Mouse (Mus musculus): ENCODE measurements around the gene Tshz3. TPM values are rescaled to one million over a fixed set of nuclear protein-coding genes. Genes with fewer than 3 reads are reported as not detected.

The Tshz3 gene
- polyA plus RNA-seq, 2 experiments, result 0.33 to 0.48 TPM

GRCm38 (mm10) chr7:36691617-36692016 is 6.3 kb upstream of the Tshz3 start:
- H3K27ac ChIP-seq, result no peak overlapping the region
- TF ChIP-seq CTCF (IDR thresholded peaks at IDR 0.05; ENCODE audit: low read depth) (no peak), EP300 (IDR thresholded peaks at IDR 0.05; ENCODE audit: low read depth) (no peak)
- H3K4me2 ChIP-seq (ENCODE audit: low read depth), result no peak overlapping the region
- no peaks in the 10 kb centered on the region for H3K36me3 ChIP-seq (replicated peaks; ENCODE audit: control insufficient read depth, insufficient read depth, low read depth)
- H3K4me1 ChIP-seq (replicated peaks; ENCODE audit: control insufficient read depth in 2 of 2, insufficient read depth in 2 of 2, low read length in 1 of 2), result no peaks in the 10 kb centered on the region
- H3K27me3 ChIP-seq (ENCODE audit: control insufficient read depth, insufficient read depth, low read length), result peaks cover 67% of the 10 kb centered on the region
- no peaks in the 10 kb centered on the region for H3K9me3 ChIP-seq (ENCODE audit: control insufficient read depth, low read length)
- DNase-seq (ENCODE audit: low read depth in 3 of 3, low spot score in 3 of 3), result no peak
- H3K9ac ChIP-seq (replicated peaks), result no peak overlapping the region
- ATAC-seq (ENCODE audit: insufficient read depth), result no peak
- 3% methylated on average over 14 of the region's 14 CpGs for WGBS (ENCODE audit: insufficient replicate concordance)
- no peak overlapping the region for H3K4me3 ChIP-seq (ENCODE audit: insufficient read depth in 1 of 2, low read depth in 2 of 2, low read length in 2 of 2)

- no peak overlapping the region for H3K4me2 ChIP-seq (ENCODE audit: low read depth)
- DNase-seq (ENCODE audit: low read depth in 3 of 3, low spot score in 3 of 3), result no peak
- no peaks in the 10 kb centered on the region for H3K9me3 ChIP-seq (ENCODE audit: control insufficient read depth, low read length)
- no peak for ATAC-seq (ENCODE audit: insufficient read depth)
- no peak overlapping the region for H3K27ac ChIP-seq
- H3K9ac ChIP-seq (replicated peaks), result no peak overlapping the region
- H3K4me3 ChIP-seq (ENCODE audit: insufficient read depth in 1 of 2, low read depth in 2 of 2, low read length in 2 of 2), result no peak overlapping the region
- no peaks in the 10 kb centered on the region for H3K4me1 ChIP-seq (replicated peaks; ENCODE audit: control insufficient read depth in 2 of 2, insufficient read depth in 2 of 2, low read length in 1 of 2)
- no peak for TF ChIP-seq CTCF (IDR thresholded peaks at IDR 0.05; ENCODE audit: low read depth)
- no peak for TF ChIP-seq EP300 (IDR thresholded peaks at IDR 0.05; ENCODE audit: low read depth)
- 4% methylated on average over 5 of the region's 5 CpGs for whole genome bisulfite sequencing (ENCODE audit: insufficient replicate concordance)
- no peaks in the 10 kb centered on the region for H3K36me3 ChIP-seq (replicated peaks; ENCODE audit: control insufficient read depth, insufficient read depth, low read depth)
- H3K27me3 ChIP-seq (ENCODE audit: control insufficient read depth, insufficient read depth, low read length), result peaks cover 74% of the 10 kb centered on the region
Observed at GRCm38 (mm10) chr7:36692381-36692780, 5.5 kb upstream of the Tshz3 start.

GRCm38 (mm10) chr7:36693081-36693480 is 4.8 kb upstream of the Tshz3 start:
- no peak for TF ChIP-seq CTCF (IDR thresholded peaks at IDR 0.05; ENCODE audit: low read depth)
- TF ChIP-seq EP300 (IDR thresholded peaks at IDR 0.05; ENCODE audit: low read depth), result no peak
- 21% methylated on average over 3 of the region's 3 CpGs for WGBS (ENCODE audit: insufficient replicate concordance)
- Histone ChIP-seq H3K27ac (no peak overlapping the region), H3K4me1 (replicated peaks; ENCODE audit: control insufficient read depth in 2 of 2, insufficient read depth in 2 of 2, low read length in 1 of 2) (no peaks in the 10 kb centered on the region), H3K4me2 (ENCODE audit: low read depth) (no peak overlapping the region), H3K27me3 (ENCODE audit: control insufficient read depth, insufficient read depth, low read length) (peaks cover 81% of the 10 kb centered on the region), H3K36me3 (replicated peaks; ENCODE audit: control insufficient read depth, insufficient read depth, low read depth) (no peaks in the 10 kb centered on the region), H3K9ac (replicated peaks) (no peak overlapping the region), H3K9me3 (ENCODE audit: control insufficient read depth, low read length) (no peaks in the 10 kb centered on the region), H3K4me3 (ENCODE audit: insufficient read depth in 1 of 2, low read depth in 2 of 2, low read length in 2 of 2) (no peak overlapping the region)
- ATAC-seq (ENCODE audit: insufficient read depth), result no peak
- DNase-seq (ENCODE audit: low read depth in 3 of 3, low spot score in 3 of 3), result no peak

- ATAC-seq (ENCODE audit: insufficient read depth) (no peak), DNase-seq (ENCODE audit: low read depth in 3 of 3, low spot score in 3 of 3) (no peak)
- 14% methylated on average over 7 of the region's 7 CpGs for WGBS (ENCODE audit: insufficient replicate concordance)
- Histone ChIP-seq H3K4me3 (ENCODE audit: insufficient read depth in 1 of 2, low read depth in 2 of 2, low read length in 2 of 2) (no peak overlapping the region), H3K4me1 (replicated peaks; ENCODE audit: control insufficient read depth in 2 of 2, insufficient read depth in 2 of 2, low read length in 1 of 2) (no peaks in the 10 kb centered on the region), H3K36me3 (replicated peaks; ENCODE audit: control insufficient read depth, insufficient read depth, low read depth) (no peaks in the 10 kb centered on the region), H3K27ac (no peak overlapping the region), H3K4me2 (ENCODE audit: low read depth) (no peak overlapping the region), H3K27me3 (ENCODE audit: control insufficient read depth, insufficient read depth, low read length) (peaks cover 97% of the 10 kb centered on the region), H3K9ac (replicated peaks) (no peak overlapping the region), H3K9me3 (ENCODE audit: control insufficient read depth, low read length) (no peaks in the 10 kb centered on the region)
- no peak for TF ChIP-seq CTCF (IDR thresholded peaks at IDR 0.05; ENCODE audit: low read depth)
- no peak for TF ChIP-seq EP300 (IDR thresholded peaks at IDR 0.05; ENCODE audit: low read depth)
Observed at GRCm38 (mm10) chr7:36694642-36695191, 3.2 kb upstream of the Tshz3 start.

GRCm38 (mm10) chr7:36695276-36695675 is 2.6 kb upstream of the Tshz3 start:
- Histone ChIP-seq H3K9me3 (ENCODE audit: control insufficient read depth, low read length) (no peaks in the 10 kb centered on the region), H3K9ac (replicated peaks) (no peak overlapping the region), H3K4me1 (replicated peaks; ENCODE audit: control insufficient read depth in 2 of 2, insufficient read depth in 2 of 2, low read length in 1 of 2) (no peaks in the 10 kb centered on the region), H3K27ac (no peak overlapping the region), H3K27me3 (ENCODE audit: control insufficient read depth, insufficient read depth, low read length) (peaks cover 94% of the 10 kb centered on the region), H3K36me3 (replicated peaks; ENCODE audit: control insufficient read depth, insufficient read depth, low read depth) (no peaks in the 10 kb centered on the region), H3K4me3 (ENCODE audit: insufficient read depth in 1 of 2, low read depth in 2 of 2, low read length in 2 of 2) (peak overlapping the region in 1 of 2 experiments; percentile 52; a peak in 2 of 4 replicates), H3K4me2 (ENCODE audit: low read depth) (peak overlapping the region; percentile 66)
- no peak for TF ChIP-seq EP300 (IDR thresholded peaks at IDR 0.05; ENCODE audit: low read depth)
- no peak for DNase-seq (ENCODE audit: low read depth in 3 of 3, low spot score in 3 of 3)
- no peak for ATAC-seq (ENCODE audit: insufficient read depth)
- WGBS (ENCODE audit: insufficient replicate concordance), result under 1% methylated on average over 25 of the region's 25 CpGs

Data from liver, embryonic 14.5 days (tissue).